ENCODE assay signal across 8 mouse cellular contexts in genomic region chr12:117788513-117789011, GRCm38 (mm10). TPM values are rescaled to one million over a fixed set of nuclear protein-coding genes. Genes with fewer than 3 reads are reported as not detected.
DNase-seq lines count a peak whose midpoint lies in the region; ATAC-seq lines count a peak whose summit lies in the region.

No protein-coding gene starts in this region.

- no peak for DNase-seq in heart, postnatal 25 days (ENCODE audit: low spot score)
- DNase-seq in embryo, embryonic 11 days = peak; percentile 47
- DNase-seq in midbrain, embryonic 14.5 days = peak; percentile 37
- DNase-seq in left cerebral cortex, postnatal 10 days (ENCODE audit: extremely low spot score in 1 of 2, low spot score in 2 of 2) = no peak
- DNase-seq in urinary bladder, adult 2 months (ENCODE audit: low spot score) = no peak
- no peak for DNase-seq in ovary, postnatal 36 days (ENCODE audit: low spot score)

- no peak for ATAC-seq in heart, embryonic 13.5 days (ENCODE audit: extremely low read depth, insufficient number of reproducible peaks, low FRiP score, low TSS enrichment)
- peak; percentile 59; the same call in 1 of the 2 replicates for ATAC-seq in hindbrain, embryonic 15.5 days (ENCODE audit: low FRiP score, low read depth)
- no peak for ATAC-seq in midbrain, embryonic 14.5 days (ENCODE audit: low FRiP score, low TSS enrichment)

- no peak overlapping the region for H3K27ac ChIP-seq in heart, embryonic 13.5 days (replicated peaks)
- H3K27ac ChIP-seq in hindbrain, embryonic 15.5 days (replicated peaks) = no peak overlapping the region
- H3K27ac ChIP-seq in midbrain, embryonic 14.5 days (replicated peaks; ENCODE audit: low read depth, low read length) = no peak overlapping the region

- H3K9ac ChIP-seq in heart, embryonic 13.5 days = peak overlapping the region; percentile 76
- H3K9ac ChIP-seq in hindbrain, embryonic 15.5 days = no peak overlapping the region
- H3K9ac ChIP-seq in midbrain, embryonic 14.5 days (replicated peaks; ENCODE audit: low read length) = peak overlapping the region; percentile 23; the same call in 1 of the 2 replicates

- peaks cover 5% of the 10 kb centered on the region; the same call in 1 of the 2 replicates for H3K4me1 ChIP-seq in heart, embryonic 13.5 days
- H3K4me1 ChIP-seq in hindbrain, embryonic 15.5 days (replicated peaks) = peaks cover 7% of the 10 kb centered on the region
- H3K4me1 ChIP-seq in midbrain, embryonic 14.5 days (ENCODE audit: control insufficient read depth, insufficient read depth, low read length) = peaks cover 5% of the 10 kb centered on the region; the same call in 1 of the 2 replicates

- H3K36me3 ChIP-seq in heart, embryonic 13.5 days = no peaks in the 10 kb centered on the region
- no peaks in the 10 kb centered on the region for H3K36me3 ChIP-seq in hindbrain, embryonic 15.5 days
- no peaks in the 10 kb centered on the region for H3K36me3 ChIP-seq in midbrain, embryonic 14.5 days (ENCODE audit: control insufficient read depth, insufficient read depth, low read length)

- no peaks in the 10 kb centered on the region for H3K9me3 ChIP-seq in heart, embryonic 13.5 days
- H3K9me3 ChIP-seq in hindbrain, embryonic 15.5 days = no peaks in the 10 kb centered on the region
- no peaks in the 10 kb centered on the region for H3K9me3 ChIP-seq in midbrain, embryonic 14.5 days (ENCODE audit: control insufficient read depth, low read length)

- intact Hi-C loops in heart, postnatal 25 days (cut with DNase I) = no loop called here
- intact Hi-C loops in left cerebral cortex, postnatal 10 days (cut with DNase I) = no loop called here

- peaks cover 11% of the 10 kb centered on the region; the same call in 1 of the 2 replicates for H3K27me3 ChIP-seq in heart, embryonic 13.5 days (replicated peaks)
- H3K27me3 ChIP-seq in hindbrain, embryonic 15.5 days = peaks cover 8% of the 10 kb centered on the region
- H3K27me3 ChIP-seq in midbrain, embryonic 14.5 days (ENCODE audit: control insufficient read depth, insufficient read depth, low read length) = peaks cover 5% of the 10 kb centered on the region; the same call in 1 of the 2 replicates

- peak overlapping the region; percentile 49 for H3K4me3 ChIP-seq in heart, embryonic 13.5 days
- H3K4me3 ChIP-seq in hindbrain, embryonic 15.5 days = peak overlapping the region; percentile 25; the same call in 1 of the 2 replicates
- peak overlapping the region; percentile 22 for H3K4me3 ChIP-seq in midbrain, embryonic 14.5 days (replicated peaks; ENCODE audit: low read depth, low read length)

- 9% methylated on average over 24 of the region's 24 CpGs for WGBS in heart, embryonic 13.5 days
- 9% methylated on average over 24 of the region's 24 CpGs for WGBS in hindbrain, embryonic 15.5 days
- WGBS in midbrain, embryonic 14.5 days = 9% methylated on average over 24 of the region's 24 CpGs

- peak overlapping the region; percentile 77 for H3K4me2 ChIP-seq in heart, embryonic 13.5 days
- H3K4me2 ChIP-seq in hindbrain, embryonic 15.5 days = peak overlapping the region; percentile 57
- peak overlapping the region; percentile 54 for H3K4me2 ChIP-seq in midbrain, embryonic 14.5 days (ENCODE audit: low read length)

RNA-seq across cellular contexts. Expression of gene Cdca7l, which starts 15.5 kb away (rescaled TPM):
- polyA plus RNA-seq in heart, embryonic 13.5 days (2015; fragmentation: Nextera tagmentation; extraction: Ambion mirVana) = 15.4 and 16.3 TPM in 2 replicates
- under 1 TPM; 0.23 to 0.36 TPM for total RNA-seq in heart, postnatal 25 days (2021)
- polyA plus RNA-seq in hindbrain, embryonic 15.5 days (2015; fragmentation: Nextera tagmentation; extraction: Ambion mirVana) = 5.9 and 7.0 TPM in 2 replicates
- 3.3 and 7.9 TPM in 2 replicates for polyA plus RNA-seq in midbrain, embryonic 14.5 days (2014; fragmentation: Nextera tagmentation; extraction: Ambion mirVana)
- total RNA-seq in left cerebral cortex, postnatal 10 days (2021) = 1 to 10 TPM; 1.0 to 1.9 TPM
- polyA plus RNA-seq in urinary bladder, adult 2 months (2012; rRNA removed) = 8.7 and 9.9 TPM in 2 replicates

Comparison
In these comparisons a context has a peak if more than half of its experiments do, and no peak if none do; other contexts are left out.
1. DNase-seq: peak in embryo, embryonic 11 days (single experiment) and midbrain, embryonic 14.5 days (single experiment); none in heart, postnatal 25 days (single experiment), left cerebral cortex, postnatal 10 days (0 of 2), urinary bladder, adult 2 months (single experiment) and ovary, postnatal 36 days (single experiment).
2. Peak in every context shown above with its lines, with median percentiles within 50 percentile points of each other: H3K4me2 ChIP-seq and H3K4me3 ChIP-seq.